8 mouse cellular contexts compared by ENCODE assay signal in genomic region chr7:126702861-126703756, GRCm38 (mm10). TPM values are rescaled to one million over a fixed set of nuclear protein-coding genes. Genes with fewer than 3 reads are reported as not detected.
DNase-seq lines count a peak whose midpoint lies in the region; ATAC-seq and TF ChIP-seq lines count a peak whose summit lies in the region.

No protein-coding gene starts in this region.

- no peaks in the 10 kb centered on the region for H3K36me3 ChIP-seq in heart, adult 2 months (ENCODE audit: control insufficient read depth, insufficient read depth, low read length)
- no peaks in the 10 kb centered on the region for H3K36me3 ChIP-seq in heart, embryonic 12.5 days
- H3K36me3 ChIP-seq in G1E (replicated peaks) (peaks cover 49% of the 10 kb centered on the region), macrophage (ENCODE audit: inconsistent target) (peaks cover 23% of the 10 kb centered on the region)
- peaks cover 19% of the 10 kb centered on the region for H3K36me3 ChIP-seq in forebrain, embryonic 15.5 days

- no peak for TF ChIP-seq EP300 in heart, adult 2 months (IDR thresholded peaks at IDR 0.05; ENCODE audit: insufficient read depth, low read depth, low read length)

- ATAC-seq in heart, embryonic 12.5 days (ENCODE audit: insufficient number of reproducible peaks, low FRiP score), result no peak
- ATAC-seq in G1E (ENCODE audit: extremely low read depth, insufficient number of reproducible peaks, low FRiP score, poor library complexity, severe bottlenecking), result no peak
- ATAC-seq in forebrain, embryonic 15.5 days (replicated peaks), result no peak

- H3K9ac ChIP-seq in heart, adult 2 months (ENCODE audit: low read depth, low read length), result peak overlapping the region; percentile 8; the same call in 1 of the 2 replicates
- H3K9ac ChIP-seq in heart, embryonic 12.5 days, result no peak overlapping the region
- peak overlapping the region; percentile 91 for H3K9ac ChIP-seq in forebrain, embryonic 15.5 days (replicated peaks)

- no peak for DNase-seq in heart, adult 2 months
- no peak for DNase-seq in G1E (ENCODE audit: low spot score)
- DNase-seq in thymus, postnatal 14 days, result peak; percentile 86
- DNase-seq in heart, postnatal 25 days (ENCODE audit: low spot score), result no peak
- no peak for DNase-seq in ovary, postnatal 14 days (ENCODE audit: low spot score)

- H3K4me3 ChIP-seq in heart, adult 2 months, result no peak overlapping the region; the same call in 1 of the 2 replicates
- H3K4me3 ChIP-seq in heart, embryonic 12.5 days, result no peak overlapping the region
- H3K4me3 ChIP-seq in G1E (ENCODE audit: low read depth, low read length) (peak overlapping the region; percentile 80), macrophage (ENCODE audit: inconsistent target) (peak overlapping the region; percentile 93)
- H3K4me3 ChIP-seq in forebrain, embryonic 15.5 days, result peak overlapping the region; percentile 91

- H3K4me1 ChIP-seq in heart, adult 2 months (ENCODE audit: control insufficient read depth, insufficient read depth, low read length), result peaks cover 5% of the 10 kb centered on the region; the same call in 1 of the 2 replicates
- peaks cover 26% of the 10 kb centered on the region for H3K4me1 ChIP-seq in heart, embryonic 12.5 days (replicated peaks)
- peaks cover 82% of the 10 kb centered on the region for H3K4me1 ChIP-seq in G1E (ENCODE audit: insufficient read depth, low read depth, low read length)
- H3K4me1 ChIP-seq in forebrain, embryonic 15.5 days, result peaks cover 45% of the 10 kb centered on the region

- H3K79me2 ChIP-seq in heart, adult 2 months (replicated peaks; ENCODE audit: control insufficient read depth, insufficient read depth, low read length), result no peaks in the 10 kb centered on the region
- H3K79me2 ChIP-seq in macrophage (ENCODE audit: inconsistent target), result peaks cover 64% of the 10 kb centered on the region

- H3K27me3 ChIP-seq in heart, adult 2 months (ENCODE audit: control insufficient read depth, insufficient read depth, low read length), result peaks cover 3% of the 10 kb centered on the region
- H3K27me3 ChIP-seq in heart, embryonic 12.5 days (replicated peaks), result peaks cover 53% of the 10 kb centered on the region
- H3K27me3 ChIP-seq in G1E (ENCODE audit: insufficient read depth, low read length), result peaks cover 33% of the 10 kb centered on the region
- no peaks in the 10 kb centered on the region for H3K27me3 ChIP-seq in forebrain, embryonic 15.5 days

- no peak for TF ChIP-seq POLR2A in heart, adult 2 months (IDR thresholded peaks at IDR 0.05; ENCODE audit: insufficient read depth, low read depth, low read length)

- intact Hi-C loops in heart, adult 2 months (cut with DNase I), result no loop called here
- intact Hi-C loops in heart, postnatal 25 days (cut with DNase I), result loop anchor here (5.0 kb wide), 2 partner anchors 44 to 221 kb away; no protein-coding TSS in a partner anchor

- peak overlapping the region; percentile 28; the same call in 1 of the 2 replicates for H3K27ac ChIP-seq in heart, adult 2 months
- H3K27ac ChIP-seq in heart, embryonic 12.5 days (ENCODE audit: poor library complexity, severe bottlenecking), result no peak overlapping the region
- H3K27ac ChIP-seq in forebrain, embryonic 15.5 days (replicated peaks), result peak overlapping the region; percentile 83
- peak overlapping the region; percentile 98 for H3K27ac ChIP-seq in macrophage

- H3K9me3 ChIP-seq in heart, embryonic 12.5 days (replicated peaks), result no peaks in the 10 kb centered on the region
- no peaks in the 10 kb centered on the region for H3K9me3 ChIP-seq in G1E (replicated peaks)
- no peaks in the 10 kb centered on the region for H3K9me3 ChIP-seq in forebrain, embryonic 15.5 days

- no peak overlapping the region for H3K4me2 ChIP-seq in heart, embryonic 12.5 days
- H3K4me2 ChIP-seq in forebrain, embryonic 15.5 days (replicated peaks), result peak overlapping the region; percentile 95

- WGBS in heart, adult 2 months, result 71% methylated on average over 12 of the region's 12 CpGs
- WGBS in heart, embryonic 12.5 days, result 74% methylated on average over 12 of the region's 12 CpGs
- WGBS in forebrain, embryonic 15.5 days, result 81% methylated on average over 12 of the region's 12 CpGs
- 13% methylated on average over 12 of the region's 12 CpGs for WGBS in macrophage (ENCODE audit: missing documents)

- no peak for TF ChIP-seq CTCF in heart, adult 2 months (IDR thresholded peaks at IDR 0.05)
- no peak for TF ChIP-seq CTCF in G1E (IDR thresholded peaks at IDR 0.05; ENCODE audit: low read depth, low read length)

RNA-seq across cellular contexts. Expression of gene Coro1a, which starts 4.5 kb away (rescaled TPM):
- total RNA-seq in heart, adult 2 months (2021), result 10 to 100 TPM in 1 of 2 experiments, 1 to 10 TPM in 1; 9.8 to 12.1 TPM
- polyA plus RNA-seq in heart, adult 2 months (2012; rRNA removed), result 22.2 and 33.7 TPM in 2 replicates
- polyA plus RNA-seq in heart, embryonic 12.5 days (2016; fragmentation: Nextera tagmentation; extraction: Ambion mirVana), result 9.2 and 9.8 TPM in 2 replicates
- total RNA-seq in G1E (2014; fragmentation: Nextera tagmentation) (36.0 and 50.1 TPM in 2 replicates), G1E (2017) (162 and 174 TPM in 2 replicates)
- polyA plus RNA-seq in G1E (2012) (178 and 186 TPM in 2 replicates), macrophage (2018) (69.4 to 223 TPM (median 209 TPM) in 3 replicates)
- polyA plus RNA-seq in forebrain, embryonic 15.5 days (2015; fragmentation: Nextera tagmentation; extraction: Ambion mirVana), result 99.8 and 108 TPM in 2 replicates
- total RNA-seq in macrophage (2018; cell fraction: chromatin; rRNA removed), result 100 to 1,000 TPM in 24 of 26 experiments, 10 to 100 TPM in 2; 41.0 to 569 (median 277) TPM
- total RNA-seq in macrophage (2018; cell fraction: cytosol; rRNA removed), result 100 to 1,000 TPM; 120 to 264 (median 176) TPM
- 100 to 1,000 TPM; 109 to 332 (median 183) TPM for total RNA-seq in macrophage (2018; cell fraction: nucleus; rRNA removed)
- 10 to 100 TPM; 10.6 to 10.8 TPM for total RNA-seq in heart, postnatal 25 days (2021)

RNA-seq across cellular contexts. Expression of gene Slx1b, which starts 7.5 kb away (rescaled TPM):
- total RNA-seq in heart, adult 2 months (2021), result 1 to 10 TPM; 3.6 to 3.9 TPM
- polyA plus RNA-seq in heart, adult 2 months (2012; rRNA removed), result 7.8 and 10.3 TPM in 2 replicates
- 6.9 and 7.5 TPM in 2 replicates for polyA plus RNA-seq in heart, embryonic 12.5 days (2016; fragmentation: Nextera tagmentation; extraction: Ambion mirVana)
- total RNA-seq in G1E (2014; fragmentation: Nextera tagmentation) (3.5 and 3.8 TPM in 2 replicates), G1E (2017) (4.5 and 7.0 TPM in 2 replicates)
- polyA plus RNA-seq in G1E (2012) (4.9 and 8.1 TPM in 2 replicates), macrophage (2018) (4.2 to 7.9 TPM (median 4.8 TPM) in 3 replicates)
- 17.5 and 18.0 TPM in 2 replicates for polyA plus RNA-seq in forebrain, embryonic 15.5 days (2015; fragmentation: Nextera tagmentation; extraction: Ambion mirVana)
- total RNA-seq in macrophage (2018; cell fraction: chromatin; rRNA removed), result 10 to 100 TPM in 13 of 26 experiments, 1 to 10 TPM in 13; 3.3 to 23.9 (median 9.0) TPM
- total RNA-seq in macrophage (2018; cell fraction: cytosol; rRNA removed), result 1 to 10 TPM; 1.8 to 7.4 (median 5.6) TPM
- total RNA-seq in macrophage (2018; cell fraction: nucleus; rRNA removed), result 10 to 100 TPM in 12 of 26 experiments, 1 to 10 TPM in 14; 2.4 to 24.5 (median 9.1) TPM
- 1 to 10 TPM; 4.3 to 4.5 TPM for total RNA-seq in heart, postnatal 25 days (2021)

RNA-seq across cellular contexts. Expression of gene Bola2, which starts 7.9 kb away (rescaled TPM):
- total RNA-seq in heart, adult 2 months (2021), result 10 to 100 TPM; 49.7 to 63.7 TPM
- 25.9 and 29.1 TPM in 2 replicates for polyA plus RNA-seq in heart, adult 2 months (2012; rRNA removed)
- 102 and 120 TPM in 2 replicates for polyA plus RNA-seq in heart, embryonic 12.5 days (2016; fragmentation: Nextera tagmentation; extraction: Ambion mirVana)
- total RNA-seq in G1E (2014; fragmentation: Nextera tagmentation) (77.5 and 93.8 TPM in 2 replicates), G1E (2017) (117 and 161 TPM in 2 replicates)
- polyA plus RNA-seq in G1E (2012) (189 and 303 TPM in 2 replicates), macrophage (2018) (39.1 to 134 TPM (median 42.4 TPM) in 3 replicates)
- 141 and 158 TPM in 2 replicates for polyA plus RNA-seq in forebrain, embryonic 15.5 days (2015; fragmentation: Nextera tagmentation; extraction: Ambion mirVana)
- total RNA-seq in macrophage (2018; cell fraction: chromatin; rRNA removed), result 10 to 100 TPM in 20 of 26 experiments, 1 to 10 TPM in 6; 2.6 to 57.7 (median 19.4) TPM
- total RNA-seq in macrophage (2018; cell fraction: cytosol; rRNA removed), result 100 to 1,000 TPM in 2 of 26 experiments, 10 to 100 TPM in 24; 47.6 to 105 (median 80.6) TPM
- 10 to 100 TPM in 23 of 26 experiments, 1 to 10 TPM in 3; 7.4 to 71.2 (median 33.6) TPM for total RNA-seq in macrophage (2018; cell fraction: nucleus; rRNA removed)
- 10 to 100 TPM; 43.0 to 49.7 TPM for total RNA-seq in heart, postnatal 25 days (2021)

RNA-seq across cellular contexts. Expression of gene Sult1a1, which starts 26.9 kb away (rescaled TPM):
- 10 to 100 TPM; 34.1 to 34.3 TPM for total RNA-seq in heart, adult 2 months (2021)
- 53.6 and 56.6 TPM in 2 replicates for polyA plus RNA-seq in heart, adult 2 months (2012; rRNA removed)
- polyA plus RNA-seq in heart, embryonic 12.5 days (2016; fragmentation: Nextera tagmentation; extraction: Ambion mirVana), result 3.7 TPM in 2 replicates
- total RNA-seq in G1E (2014; fragmentation: Nextera tagmentation) (not detected in 2 replicates), G1E (2017) (0.12 and 0.33 TPM in 2 replicates)
- polyA plus RNA-seq in G1E (2012) (not detected in 2 replicates), macrophage (2018) (1.7 to 8.8 TPM (median 7.5 TPM) in 3 replicates)
- polyA plus RNA-seq in forebrain, embryonic 15.5 days (2015; fragmentation: Nextera tagmentation; extraction: Ambion mirVana), result 2.8 TPM in 2 replicates
- 1 to 10 TPM in 20 of 26 experiments, under 1 TPM in 3, not detected in 3; 0.74 to 6.1 (median 1.8) TPM for total RNA-seq in macrophage (2018; cell fraction: chromatin; rRNA removed)
- total RNA-seq in macrophage (2018; cell fraction: cytosol; rRNA removed), result 1 to 10 TPM in 25 of 26 experiments, under 1 TPM in 1; 0.95 to 8.6 (median 3.4) TPM
- total RNA-seq in macrophage (2018; cell fraction: nucleus; rRNA removed), result 1 to 10 TPM in 16 of 26 experiments, under 1 TPM in 7, not detected in 3; 0.36 to 8.6 (median 1.5) TPM
- 10 to 100 TPM; 28.5 to 32.3 TPM for total RNA-seq in heart, postnatal 25 days (2021)

RNA-seq across cellular contexts. Expression of gene Sgf29, which starts 54.0 kb away (rescaled TPM):
- 10 to 100 TPM; 21.6 to 23.4 TPM for total RNA-seq in heart, adult 2 months (2021)
- polyA plus RNA-seq in heart, adult 2 months (2012; rRNA removed), result 23.7 and 25.5 TPM in 2 replicates
- 26.9 and 27.2 TPM in 2 replicates for polyA plus RNA-seq in heart, embryonic 12.5 days (2016; fragmentation: Nextera tagmentation; extraction: Ambion mirVana)
- 159 and 175 TPM in 2 replicates for total RNA-seq in G1E (2014; fragmentation: Nextera tagmentation)
- 36.8 and 57.3 TPM in 2 replicates for total RNA-seq in G1E (2017)
- polyA plus RNA-seq in G1E (2012), result 61.3 and 124 TPM in 2 replicates
- polyA plus RNA-seq in forebrain, embryonic 15.5 days (2015; fragmentation: Nextera tagmentation; extraction: Ambion mirVana), result 54.7 and 55.4 TPM in 2 replicates
- 10 to 100 TPM in 21 of 26 experiments, 1 to 10 TPM in 5; 3.7 to 39.6 (median 21.9) TPM for total RNA-seq in macrophage (2018; cell fraction: chromatin; rRNA removed)
- total RNA-seq in macrophage (2018; cell fraction: cytosol; rRNA removed), result 10 to 100 TPM; 10.2 to 23.4 (median 16.9) TPM
- total RNA-seq in macrophage (2018; cell fraction: nucleus; rRNA removed), result 10 to 100 TPM in 18 of 26 experiments, 1 to 10 TPM in 8; 4.0 to 36.7 (median 16.2) TPM
- polyA plus RNA-seq in macrophage (2018), result 12.5 to 21.7 TPM (median 17.0 TPM) in 3 replicates
- total RNA-seq in heart, postnatal 25 days (2021), result 10 to 100 TPM; 25.9 to 27.2 TPM

Comparison
In these comparisons a context has a peak if more than half of its experiments do, and no peak if none do; other contexts are left out.
1. H3K4me3 ChIP-seq: peak in G1E (single experiment), forebrain, embryonic 15.5 days (single experiment) and macrophage (single experiment); none in heart, adult 2 months (single experiment) and heart, embryonic 12.5 days (single experiment).